Mouse (Mus musculus): ENCODE data around the gene Ehd2.

DNA sequence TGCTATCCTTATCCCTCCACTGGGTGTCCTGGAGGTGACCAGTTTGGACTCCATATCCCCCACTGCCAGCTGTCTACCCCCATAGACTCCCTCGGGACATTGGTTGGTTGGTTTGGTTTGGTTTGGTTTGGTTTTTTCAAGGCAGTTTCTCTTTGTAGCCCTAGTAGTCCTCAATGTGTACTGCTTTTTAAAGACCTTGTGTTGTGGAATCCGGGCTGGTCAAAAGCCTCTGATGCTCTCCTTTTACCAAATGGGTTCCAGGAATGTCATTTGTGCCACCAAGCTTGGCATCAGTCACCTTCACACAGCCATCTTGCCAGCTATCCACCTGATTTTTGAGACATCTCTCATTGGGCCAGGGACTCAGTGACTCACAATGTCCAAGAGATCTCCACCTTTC lies 52.6 kb downstream of the Ehd2 start:
- no peak for TF ChIP-seq CTCF (IDR thresholded peaks at IDR 0.05; ENCODE audit: low read depth)
- TF ChIP-seq EP300 (IDR thresholded peaks at IDR 0.05; ENCODE audit: low read depth) = no peak
